Mouse (Mus musculus): ENCODE measurements around the gene Zfand3. TPM values are rescaled to one million over a fixed set of nuclear protein-coding genes. Genes with fewer than 3 reads are reported as not detected.

The Zfand3 gene
- polyA plus RNA-seq, 1 experiment, result 107 TPM

DNA sequence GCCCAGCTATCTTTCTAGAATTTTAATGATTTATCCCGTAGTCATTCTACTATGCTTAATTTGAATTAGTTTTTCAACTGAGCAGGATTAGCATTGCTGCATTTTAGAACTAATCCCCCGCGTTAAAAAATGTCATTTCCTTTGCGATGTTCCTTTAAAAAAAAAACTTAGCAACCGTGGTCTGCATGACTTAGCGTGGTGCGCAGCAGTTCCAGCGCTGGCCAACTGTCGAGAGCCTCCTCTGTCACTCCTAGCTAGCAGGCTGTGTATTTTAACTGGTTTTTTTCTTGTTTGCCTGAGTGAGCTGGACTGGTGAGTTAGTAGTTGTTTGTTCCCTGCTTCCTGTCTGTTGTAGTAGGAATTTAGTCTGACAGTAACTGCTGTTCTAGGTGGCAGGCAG lies 48.9 kb downstream of the Zfand3 start:
- no peaks in the 10 kb centered on the region for H3K27me3 ChIP-seq (ENCODE audit: control insufficient read depth, insufficient read depth, low read length)
- no peak overlapping the region for H3K27ac ChIP-seq (ENCODE audit: insufficient read depth, low read length)
- peaks cover 6% of the 10 kb centered on the region; the same call in 1 of the 2 replicates for H3K4me1 ChIP-seq (ENCODE audit: control insufficient read depth, insufficient read depth, low read length)
- no peak for DNase-seq
- no peak for TF ChIP-seq POLR2A (IDR thresholded peaks at IDR 0.05; ENCODE audit: borderline replicate concordance, insufficient read depth, low read length)
- no peak for TF ChIP-seq CTCF (IDR thresholded peaks at IDR 0.05; ENCODE audit: borderline replicate concordance, insufficient read depth, low read depth, low read length)
- H3K4me3 ChIP-seq (replicated peaks; ENCODE audit: insufficient read depth, low read depth, low read length), result no peak overlapping the region
- 54% methylated on average over 9 of the region's 9 CpGs for WGBS

DNA sequence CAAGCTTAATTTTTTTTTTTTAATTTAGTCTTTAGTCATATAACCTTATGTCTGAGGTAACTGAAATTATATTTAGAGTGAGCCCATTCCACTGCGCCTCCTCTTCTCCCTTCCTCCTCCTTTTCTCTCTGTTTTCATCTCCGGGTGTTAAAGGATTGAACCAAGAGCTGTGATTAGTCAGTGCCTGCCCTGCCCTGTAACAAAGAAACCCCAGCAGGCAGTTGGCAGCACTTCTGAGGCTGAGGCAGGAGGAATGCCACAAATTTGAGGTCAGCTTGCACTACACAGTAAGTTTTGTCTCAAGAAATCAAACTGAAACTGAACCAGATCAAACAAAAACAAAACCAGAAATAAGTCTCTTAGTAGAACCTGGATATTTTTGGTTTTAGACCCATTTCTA lies 49.3 kb downstream of the Zfand3 start:
- no peak overlapping the region for H3K27ac ChIP-seq (ENCODE audit: insufficient read depth, low read length)
- H3K4me1 ChIP-seq (ENCODE audit: control insufficient read depth, insufficient read depth, low read length), result peaks cover 10% of the 10 kb centered on the region; the same call in 1 of the 2 replicates
- WGBS, result 82% methylated on average over 2 of the region's 2 CpGs
- H3K4me3 ChIP-seq (replicated peaks; ENCODE audit: insufficient read depth, low read depth, low read length), result no peak overlapping the region
- no peak for DNase-seq
- no peak for TF ChIP-seq POLR2A (IDR thresholded peaks at IDR 0.05; ENCODE audit: borderline replicate concordance, insufficient read depth, low read length)
- no peak for TF ChIP-seq CTCF (IDR thresholded peaks at IDR 0.05; ENCODE audit: borderline replicate concordance, insufficient read depth, low read depth, low read length)
- no peaks in the 10 kb centered on the region for H3K27me3 ChIP-seq (ENCODE audit: control insufficient read depth, insufficient read depth, low read length)

DNA sequence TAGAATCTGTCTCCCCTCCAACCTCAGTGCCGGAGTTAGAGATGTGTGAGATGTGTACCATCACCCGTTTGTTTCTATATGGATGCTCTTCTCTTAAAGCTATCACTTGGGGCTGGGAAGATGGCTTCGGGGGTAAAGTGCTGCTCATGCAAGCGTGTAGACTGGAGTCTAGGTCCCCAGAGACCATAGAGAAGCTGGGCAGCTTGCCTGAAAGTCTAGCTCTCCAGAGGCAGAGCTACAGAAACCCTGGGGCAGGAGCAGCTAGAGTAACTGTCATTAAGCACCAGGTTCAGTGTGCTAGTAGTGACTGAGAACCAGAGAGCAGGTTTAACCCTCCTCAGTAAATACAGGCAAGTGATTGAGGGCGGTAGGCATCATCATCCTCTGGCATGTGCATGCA lies 51.7 kb downstream of the Zfand3 start:
- H3K27ac ChIP-seq (ENCODE audit: insufficient read depth, low read length), result no peak overlapping the region
- no peak overlapping the region for H3K4me3 ChIP-seq (replicated peaks; ENCODE audit: insufficient read depth, low read depth, low read length)
- WGBS, result 60% methylated on average over 5 of the region's 5 CpGs
- no peak for DNase-seq
- TF ChIP-seq CTCF (IDR thresholded peaks at IDR 0.05; ENCODE audit: borderline replicate concordance, insufficient read depth, low read depth, low read length) (no peak), POLR2A (IDR thresholded peaks at IDR 0.05; ENCODE audit: borderline replicate concordance, insufficient read depth, low read length) (no peak)
- no peaks in the 10 kb centered on the region for H3K27me3 ChIP-seq (ENCODE audit: control insufficient read depth, insufficient read depth, low read length)
- peaks cover 13% of the 10 kb centered on the region; the same call in 1 of the 2 replicates for H3K4me1 ChIP-seq (ENCODE audit: control insufficient read depth, insufficient read depth, low read length)

DNA sequence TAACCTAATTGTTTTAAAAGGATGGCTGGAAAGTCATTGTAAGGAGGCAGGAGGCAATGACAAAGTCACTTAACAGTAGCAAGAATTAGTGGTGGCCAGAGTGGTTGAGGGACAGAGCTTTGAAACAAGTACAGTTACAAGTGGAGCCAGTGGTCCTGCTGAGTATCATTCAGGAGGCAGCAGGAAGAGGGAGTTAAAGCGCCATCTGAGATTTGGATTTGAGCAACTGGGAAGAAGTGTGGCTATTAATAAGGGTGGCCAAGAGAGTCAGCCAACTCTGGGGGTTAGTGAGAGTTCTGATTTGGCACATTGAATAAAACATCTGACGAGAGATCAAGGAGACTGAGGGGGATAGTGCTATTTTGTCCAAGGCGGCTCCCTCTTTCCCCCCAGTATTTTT lies 54.1 kb downstream of the Zfand3 start:
- WGBS, result 19% methylated on average over 3 of the region's 3 CpGs
- peak in 1 of 2 experiments; percentile 25 for DNase-seq
- no peak overlapping the region for H3K27ac ChIP-seq (ENCODE audit: insufficient read depth, low read length)
- no peaks in the 10 kb centered on the region for H3K27me3 ChIP-seq (ENCODE audit: control insufficient read depth, insufficient read depth, low read length)
- H3K4me1 ChIP-seq (ENCODE audit: control insufficient read depth, insufficient read depth, low read length), result peaks cover 13% of the 10 kb centered on the region; the same call in 1 of the 2 replicates
- no peak for TF ChIP-seq POLR2A (IDR thresholded peaks at IDR 0.05; ENCODE audit: borderline replicate concordance, insufficient read depth, low read length)
- no peak for TF ChIP-seq CTCF (IDR thresholded peaks at IDR 0.05; ENCODE audit: borderline replicate concordance, insufficient read depth, low read depth, low read length)
- no peak overlapping the region for H3K4me3 ChIP-seq (replicated peaks; ENCODE audit: insufficient read depth, low read depth, low read length)

DNA sequence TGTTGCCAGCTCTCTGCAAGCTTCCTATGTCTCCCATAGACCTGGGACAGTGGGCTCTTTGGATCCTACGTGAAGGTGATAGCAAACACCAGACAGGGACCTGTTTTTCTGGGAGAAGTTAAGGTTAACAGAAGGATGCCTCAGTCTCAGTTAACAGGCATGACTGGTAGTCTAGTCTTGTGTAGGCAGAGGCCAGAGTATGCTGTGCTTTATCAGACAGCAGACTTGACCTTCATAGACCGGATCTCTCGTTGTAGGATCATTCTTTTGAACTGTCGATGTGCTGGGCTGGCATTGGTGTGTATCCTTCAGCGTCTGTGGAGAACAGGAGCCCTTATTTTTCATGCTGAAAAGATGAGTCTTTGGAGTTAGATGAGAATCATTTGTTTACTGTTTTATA lies 54.5 kb downstream of the Zfand3 start:
- WGBS, result 63% methylated on average over 5 of the region's 5 CpGs
- no peak overlapping the region for H3K4me3 ChIP-seq (replicated peaks; ENCODE audit: insufficient read depth, low read depth, low read length)
- no peak for TF ChIP-seq POLR2A (IDR thresholded peaks at IDR 0.05; ENCODE audit: borderline replicate concordance, insufficient read depth, low read length)
- TF ChIP-seq CTCF (IDR thresholded peaks at IDR 0.05; ENCODE audit: borderline replicate concordance, insufficient read depth, low read depth, low read length), result no peak
- no peaks in the 10 kb centered on the region for H3K27me3 ChIP-seq (ENCODE audit: control insufficient read depth, insufficient read depth, low read length)
- no peak overlapping the region for H3K27ac ChIP-seq (ENCODE audit: insufficient read depth, low read length)
- DNase-seq, result no peak
- H3K4me1 ChIP-seq (ENCODE audit: control insufficient read depth, insufficient read depth, low read length), result peaks cover 13% of the 10 kb centered on the region

DNA sequence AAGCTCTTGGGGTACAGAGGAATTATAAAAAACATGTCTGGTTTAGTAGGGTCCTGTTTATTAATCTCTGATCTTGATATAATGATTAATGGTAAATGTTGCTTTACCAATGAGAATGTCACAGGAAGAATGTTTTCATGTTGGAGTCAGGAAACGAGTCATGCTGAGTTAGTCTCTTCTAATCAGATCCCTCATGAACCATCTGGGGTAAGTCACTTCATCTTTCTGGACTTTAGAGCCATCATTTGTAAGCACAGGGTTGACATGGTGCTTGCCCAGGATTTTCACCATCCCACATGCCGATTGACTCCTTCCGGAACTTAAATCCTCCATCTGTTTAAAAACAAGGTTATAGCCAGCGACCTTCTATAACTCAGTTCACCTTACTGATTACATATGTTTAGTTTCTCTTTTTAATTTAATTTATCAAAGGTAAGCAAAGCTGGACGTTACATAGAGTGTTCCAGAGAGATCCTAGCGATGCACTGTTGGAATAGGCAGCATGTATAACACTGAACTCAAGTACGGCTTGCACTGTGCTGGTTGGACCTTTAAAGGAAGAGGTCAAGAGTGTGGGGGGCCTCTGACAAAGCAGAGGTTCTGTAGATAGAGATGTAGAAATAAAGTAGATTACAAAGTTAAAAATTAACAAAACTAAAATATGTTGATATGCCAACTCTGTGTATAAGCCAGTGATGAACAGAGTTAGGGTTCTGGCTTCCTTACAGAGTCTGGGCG lies 56.7 kb downstream of the Zfand3 start:
- no peaks in the 10 kb centered on the region for H3K27me3 ChIP-seq (ENCODE audit: control insufficient read depth, insufficient read depth, low read length)
- no peak overlapping the region for H3K27ac ChIP-seq (ENCODE audit: insufficient read depth, low read length)
- no peak for DNase-seq
- TF ChIP-seq CTCF (IDR thresholded peaks at IDR 0.05; ENCODE audit: borderline replicate concordance, insufficient read depth, low read depth, low read length) (no peak), POLR2A (IDR thresholded peaks at IDR 0.05; ENCODE audit: borderline replicate concordance, insufficient read depth, low read length) (no peak)
- H3K4me1 ChIP-seq (ENCODE audit: control insufficient read depth, insufficient read depth, low read length), result peaks cover 15% of the 10 kb centered on the region
- H3K4me3 ChIP-seq (replicated peaks; ENCODE audit: insufficient read depth, low read depth, low read length), result no peak overlapping the region
- 66% methylated on average over 8 of the region's 8 CpGs for WGBS

GRCm38 (mm10) chr17:30063849-30064248 lies 59.3 kb downstream of the Zfand3 start:
- Histone ChIP-seq H3K27me3 (ENCODE audit: control insufficient read depth, insufficient read depth, low read length) (no peaks in the 10 kb centered on the region), H3K4me1 (ENCODE audit: control insufficient read depth, insufficient read depth, low read length) (peaks cover 6% of the 10 kb centered on the region), H3K4me3 (replicated peaks; ENCODE audit: insufficient read depth, low read depth, low read length) (no peak overlapping the region), H3K27ac (ENCODE audit: insufficient read depth, low read length) (no peak overlapping the region)
- TF ChIP-seq CTCF (IDR thresholded peaks at IDR 0.05; ENCODE audit: borderline replicate concordance, insufficient read depth, low read depth, low read length) (no peak), POLR2A (IDR thresholded peaks at IDR 0.05; ENCODE audit: borderline replicate concordance, insufficient read depth, low read length) (no peak)
- WGBS, result 63% methylated on average over 3 of the region's 3 CpGs
- DNase-seq, result no peak

DNA sequence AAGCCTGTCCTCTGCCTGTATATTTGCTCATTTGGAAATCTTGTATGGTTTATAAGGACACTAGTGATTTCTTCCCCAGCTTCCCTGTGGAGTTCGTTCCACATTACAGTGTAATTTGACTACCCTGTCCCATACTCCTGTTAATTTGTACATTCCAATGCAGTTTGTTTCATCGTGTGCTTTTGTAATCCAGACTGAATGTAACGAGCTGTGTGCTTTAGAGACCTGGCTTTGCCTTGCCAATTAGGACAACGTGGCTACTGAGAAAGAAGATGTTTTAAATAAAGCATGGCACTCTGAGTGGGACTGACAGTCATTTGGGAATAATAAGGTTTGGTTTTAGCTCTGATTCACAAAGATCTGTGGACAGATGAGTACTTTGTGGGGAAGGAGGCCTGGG lies 60.2 kb downstream of the Zfand3 start:
- TF ChIP-seq POLR2A (IDR thresholded peaks at IDR 0.05; ENCODE audit: borderline replicate concordance, insufficient read depth, low read length) (no peak), CTCF (IDR thresholded peaks at IDR 0.05; ENCODE audit: borderline replicate concordance, insufficient read depth, low read depth, low read length) (no peak)
- WGBS, result 35% methylated on average over 4 of the region's 4 CpGs
- H3K27ac ChIP-seq (ENCODE audit: insufficient read depth, low read length), result no peak overlapping the region
- H3K4me3 ChIP-seq (replicated peaks; ENCODE audit: insufficient read depth, low read depth, low read length), result no peak overlapping the region
- H3K4me1 ChIP-seq (ENCODE audit: control insufficient read depth, insufficient read depth, low read length), result peaks cover 3% of the 10 kb centered on the region
- no peaks in the 10 kb centered on the region for H3K27me3 ChIP-seq (ENCODE audit: control insufficient read depth, insufficient read depth, low read length)
- no peak for DNase-seq

All from cerebellum, adult 2 months (tissue).